In the genomic region with DNA sequence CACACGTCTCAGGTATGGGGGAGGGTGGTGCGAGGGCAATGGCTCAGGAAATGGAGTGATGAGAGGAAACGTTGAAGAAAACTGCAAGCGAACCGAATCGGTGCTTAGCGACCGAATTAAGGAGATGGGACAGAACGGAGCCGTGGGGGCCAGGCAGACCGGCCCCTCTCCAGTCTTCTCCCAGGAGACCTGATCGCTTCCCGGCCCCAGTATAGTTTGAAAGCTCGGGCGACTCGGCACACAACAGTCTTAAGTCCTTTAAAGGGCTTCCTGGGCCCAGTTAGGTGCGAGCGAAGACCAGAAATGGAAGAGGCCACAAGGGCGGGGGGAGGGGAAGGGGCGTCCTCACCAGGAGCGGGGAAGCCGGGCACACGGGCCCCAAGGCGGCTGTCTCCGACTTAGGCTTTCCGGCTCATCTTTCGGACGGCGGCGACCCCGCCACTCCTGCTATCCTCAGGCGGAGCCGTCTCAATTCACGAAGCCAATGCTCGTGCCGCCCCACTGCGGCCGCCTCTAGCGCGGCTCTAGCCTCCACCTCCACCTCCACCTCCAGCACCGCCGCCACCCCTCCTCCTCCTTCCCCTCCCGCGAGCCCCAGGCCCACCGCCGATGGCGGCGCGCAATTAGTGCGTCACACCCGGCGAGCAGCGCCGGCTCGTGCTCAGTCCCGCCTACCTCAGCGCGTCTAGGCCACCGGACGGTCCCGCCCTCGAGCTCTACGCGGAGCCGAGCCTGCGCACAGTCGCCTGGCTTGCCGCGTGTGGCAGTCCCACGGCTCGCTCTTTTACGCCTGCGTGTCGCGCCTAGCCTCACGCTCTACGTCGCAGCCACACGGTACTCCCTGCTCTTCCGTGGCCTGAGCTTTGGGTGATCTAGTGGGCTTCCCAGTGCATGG, we compare ENCODE assay signal across 8 mouse cellular contexts. TPM values are rescaled to one million over a fixed set of nuclear protein-coding genes. Genes with fewer than 3 reads are reported as not detected.
DNase-seq lines count a peak whose midpoint lies in the region; ATAC-seq lines count a peak whose summit lies in the region.

A gene (minus strand): TSS at position 771 of the 895 bp plus-strand sequence.

- no peaks in the 10 kb centered on the region for H3K9me3 ChIP-seq in megakaryocyte, embryonic 14.5 days

- peak within 1 kb of the TSS; percentile 95 for H3K4me3 ChIP-seq in megakaryocyte, embryonic 14.5 days (replicated peaks)

- H3K27me3 ChIP-seq in megakaryocyte, embryonic 14.5 days (replicated peaks), result peaks cover 11% of the 10 kb centered on the region

- peak; percentile 88 for ATAC-seq in common myeloid progenitor, adult 5-6 weeks (replicated peaks; ENCODE audit: low read depth, poor library complexity, severe bottlenecking)

- peaks cover 35% of the 10 kb centered on the region for H3K36me3 ChIP-seq in megakaryocyte, embryonic 14.5 days (replicated peaks; ENCODE audit: low read length)

- peak; percentile 99 for DNase-seq in ZHBTc4 (ENCODE audit: low read depth, low spot score)
- DNase-seq in gastrocnemius, adult 8-10 months (ENCODE audit: low spot score in 2 of 2), result peak; percentile 89 to 96
- DNase-seq in hindlimb bud, embryonic 11.5 days (ENCODE audit: extremely low spot score, low read depth, low spot score), result peak; percentile 86
- DNase-seq in left cerebral cortex, adult 8-10 months (ENCODE audit: low spot score in 2 of 2), result peak; percentile 87 to 98
- DNase-seq in right cerebral cortex, postnatal 10 days (ENCODE audit: low spot score in 2 of 2), result peak; percentile 99
- peak; percentile 92 for DNase-seq in urinary bladder, postnatal 25 days (ENCODE audit: low spot score)

- H3K4me1 ChIP-seq in megakaryocyte, embryonic 14.5 days, result peaks cover 60% of the 10 kb centered on the region

RNA-seq across cellular contexts. Expression of the gene that starts here (rescaled TPM):
- total RNA-seq in common myeloid progenitor, adult 5-6 weeks (2017), result 75.7 and 92.7 TPM in 2 replicates
- 10 to 100 TPM; 25.7 to 29.4 (median 28.3) TPM for total RNA-seq in gastrocnemius, adult 8-10 months (2022)
- 10 to 100 TPM; 72.6 to 96.8 (median 83.6) TPM for total RNA-seq in left cerebral cortex, adult 8-10 months (2022)
- polyA plus RNA-seq in megakaryocyte, embryonic 14.5 days (2012; ENCODE audit: insufficient read depth, low replicate concordance), result 54.1 and 94.8 TPM in 2 replicates

Comparison
In these comparisons a context has a peak if more than half of its experiments do, and no peak if none do; other contexts are left out.
1. Peak in every context shown above with its lines: DNase-seq, ATAC-seq and H3K4me3 ChIP-seq.